Mouse (Mus musculus) olfactory bulb, adult 2 months (tissue): Measurements from ENCODE around the gene Smpd4. TPM values are rescaled to one million over a fixed set of nuclear protein-coding genes. Genes with fewer than 3 reads are reported as not detected.

Source experiments
- H3K27ac ChIP-seq: fragments of 200-500 bp; 2 replicates; pipeline ENCODE4 v1.5.1; 2012; ENCODE audit warnings: low read depth, low read length; ENCODE audit not compliant: insufficient read depth
- H3K4me1 ChIP-seq: fragments of 200-500 bp; 2 replicates; pipeline ENCODE4 v1.6.1; 2012; ENCODE audit warnings: low read length; ENCODE audit not compliant: control insufficient read depth, insufficient read depth
- H3K4me3 ChIP-seq: fragments of 200-500 bp; 2 replicates; pipeline ENCODE4 v1.5.1; 2012; ENCODE audit warnings: mild to moderate bottlenecking, low read depth, low read length, moderate library complexity; ENCODE audit not compliant: insufficient read depth
- CTCF ChIP-seq: fragments of 200-500 bp; IDR thresholded peaks from 2 replicates; pipeline ENCODE4 v1.5.1; 2012; ENCODE audit warnings: low read depth, mild to moderate bottlenecking, low read length, moderate library complexity; ENCODE audit not compliant: insufficient read depth
- POLR2A ChIP-seq: fragments of 200-500 bp; IDR thresholded peaks from 2 replicates; pipeline ENCODE4 v1.6.1; 2012; ENCODE audit warnings: mild to moderate bottlenecking, low read depth, low read length, moderate library complexity; ENCODE audit not compliant: insufficient read depth
- WGBS: fragments of 180-500 bp; shearing (Covaris S2); methylation state at CpG from one replicate; pipeline ENCODE4 v1.1.7; 2018; 5-methylcytosine and 5-hydroxymethylcytosine counted together
- polyA plus RNA-seq: library from polyadenylated mRNA; stranded (reverse); fragments of >200 nt; gene quantifications from 2 replicates; pipeline ENCODE4 v1.2.4, GENCODE M21; 2012; ENCODE audit warnings: low replicate concordance; ENCODE audit not compliant: missing spikeins, insufficient read depth, insufficient read length

Gene Smpd4
- polyA plus RNA-seq, 1 experiment, result not detected

- no peak overlapping the region for H3K27ac ChIP-seq
- TF ChIP-seq POLR2A, result no peak
- H3K4me1 ChIP-seq, result peaks cover 15% of the 10 kb centered on the region
- H3K4me3 ChIP-seq, result no peak overlapping the region
- 33% methylated on average over 1 of the region's 1 CpGs for WGBS
These were observed 28.0 kb downstream of the Smpd4 start for GRCm38 (mm10) chr16:17647156-17647555.

- TF ChIP-seq CTCF (no peak), POLR2A (no peak)
- H3K27ac ChIP-seq, result no peak overlapping the region
- WGBS, result 79% methylated on average over 10 of the region's 10 CpGs
- H3K4me1 ChIP-seq, result peaks cover 15% of the 10 kb centered on the region
- no peak overlapping the region for H3K4me3 ChIP-seq
These were observed 28.6 kb downstream of the Smpd4 start for GRCm38 (mm10) chr16:17647566-17648340.

GRCm38 (mm10) chr16:17649925-17650605 is 30.9 kb downstream of the Smpd4 start:
- Histone ChIP-seq H3K27ac (no peak overlapping the region), H3K4me1 (peaks cover 15% of the 10 kb centered on the region), H3K4me3 (no peak overlapping the region)
- 65% methylated on average over 16 of the region's 16 CpGs for WGBS
- no peak for TF ChIP-seq POLR2A
- no peak for TF ChIP-seq CTCF

GRCm38 (mm10) chr16:17650711-17651110 is 31.6 kb downstream of the Smpd4 start:
- Histone ChIP-seq H3K27ac (no peak overlapping the region), H3K4me3 (no peak overlapping the region), H3K4me1 (peaks cover 15% of the 10 kb centered on the region)
- TF ChIP-seq POLR2A (no peak), CTCF (no peak)
- WGBS, result 68% methylated on average over 1 of the region's 1 CpGs

GRCm38 (mm10) chr16:17652607-17653006 is 33.5 kb downstream of the Smpd4 start:
- 83% methylated on average over 4 of the region's 4 CpGs for WGBS
- no peak for TF ChIP-seq POLR2A
- no peak for TF ChIP-seq CTCF
- no peak overlapping the region for H3K4me3 ChIP-seq
- H3K27ac ChIP-seq, result no peak overlapping the region
- peaks cover 4% of the 10 kb centered on the region for H3K4me1 ChIP-seq

GRCm38 (mm10) chr16:17653601-17654000 is 34.4 kb downstream of the Smpd4 start:
- H3K27ac ChIP-seq, result no peak overlapping the region
- TF ChIP-seq POLR2A (no peak), CTCF (no peak)
- no peak overlapping the region for H3K4me3 ChIP-seq
- no peaks in the 10 kb centered on the region for H3K4me1 ChIP-seq
- WGBS, result 88% methylated on average over 5 of the region's 5 CpGs

GRCm38 (mm10) chr16:17654188-17654795 is 35.1 kb downstream of the Smpd4 start:
- Histone ChIP-seq H3K4me3 (no peak overlapping the region), H3K27ac (no peak overlapping the region), H3K4me1 (no peaks in the 10 kb centered on the region)
- WGBS, result 91% methylated on average over 4 of the region's 4 CpGs
- TF ChIP-seq CTCF (no peak), POLR2A (no peak)

- H3K27ac ChIP-seq, result no peak overlapping the region
- H3K4me1 ChIP-seq, result no peaks in the 10 kb centered on the region
- no peak overlapping the region for H3K4me3 ChIP-seq
- no peak for TF ChIP-seq CTCF
- TF ChIP-seq POLR2A, result no peak
- 85% methylated on average over 5 of the region's 5 CpGs for WGBS
These were observed 37.2 kb downstream of the Smpd4 start for GRCm38 (mm10) chr16:17656212-17656871.

- H3K4me3 ChIP-seq, result no peak overlapping the region
- H3K4me1 ChIP-seq, result no peaks in the 10 kb centered on the region; the same call in 1 of the 2 replicates
- H3K27ac ChIP-seq, result no peak overlapping the region
- TF ChIP-seq POLR2A (no peak), CTCF (no peak)
These were observed 46.4 kb downstream of the Smpd4 start for GRCm38 (mm10) chr16:17665568-17665967.
